Mouse (Mus musculus) erythroblast, embryonic 14.5 days (primary cell): ENCODE results near the gene Hes6.

ENCODE experiments used
- GATA1 ChIP-seq: IDR thresholded peaks from 2 replicates; pipeline ENCODE4 v1.6.1; 2012; ENCODE audit warnings: low read length, inconsistent platforms, mixed read lengths
- TAL1 ChIP-seq: IDR thresholded peaks from 3 replicates; pipeline ENCODE4 v1.6.1; 2012; ENCODE audit warnings: low read length, inconsistent platforms, mixed read lengths

GRCm38 (mm10) chr1:91420601-91421065 is 6.8 kb upstream of the Hes6 start:
- TF ChIP-seq GATA1 (no peak), TAL1 (no peak)
